Mouse (Mus musculus) kidney, adult 2 months (tissue): ENCODE measurements around the gene Adad2. TPM values are rescaled to one million over a fixed set of nuclear protein-coding genes. Genes with fewer than 3 reads are reported as not detected.

Source experiments
- DNase-seq: peaks from one replicate; pipeline ENCODE4 v3.0.0; 2021
- H3K27ac ChIP-seq: fragments of 200-500 bp; 2 replicates; pipeline ENCODE4 v1.5.1; 2012; ENCODE audit warnings: low read depth, low read length, control low read depth, inconsistent platforms; ENCODE audit not compliant: insufficient read depth
- H3K27me3 ChIP-seq: fragments of 200-500 bp; replicated peaks from 2 replicates; pipeline ENCODE4 v1.6.1; 2012; ENCODE audit warnings: mild to moderate bottlenecking, moderate library complexity, low read length, inconsistent platforms; ENCODE audit not compliant: control insufficient read depth, insufficient read depth
- H3K36me3 ChIP-seq: fragments of 200-500 bp; 2 replicates; pipeline ENCODE4 v1.6.1; 2012; ENCODE audit warnings: mild to moderate bottlenecking, moderate library complexity, low read length, inconsistent platforms; ENCODE audit not compliant: control insufficient read depth, insufficient read depth
- H3K4me1 ChIP-seq: fragments of 200-500 bp; 2 replicates; pipeline ENCODE4 v1.6.1; 2011; ENCODE audit warnings: low read length; ENCODE audit not compliant: control insufficient read depth, insufficient read depth
- H3K4me3 ChIP-seq: fragments of 200-500 bp; 2 replicates; pipeline ENCODE4 v1.5.1; 2011; ENCODE audit warnings: mild to moderate bottlenecking, low read depth, low read length, control low read depth; ENCODE audit not compliant: insufficient read depth
- CTCF ChIP-seq: fragments of 200-500 bp; conservative IDR thresholded peaks from 2 replicates; pipeline ENCODE4 v1.5.1; 2011; ENCODE audit warnings: low read depth, mild to moderate bottlenecking, control low read depth, low read length, moderate library complexity, mixed read lengths; ENCODE audit not compliant: insufficient read depth, insufficient read length
- POLR2A ChIP-seq: fragments of 200-500 bp; IDR thresholded peaks from one replicate; pipeline ENCODE4 v1.6.1; 2011; ENCODE audit warnings: low read depth, low read length, control low read depth
- WGBS: fragments of 180-500 bp; shearing (Covaris S2); methylation state at CpG from one replicate; pipeline ENCODE4 v1.1.7; 2018; 5-methylcytosine and 5-hydroxymethylcytosine counted together
- polyA plus RNA-seq: library from polyadenylated mRNA; depleted of rRNA; stranded (reverse); fragments of >200 nt; gene quantifications from 2 replicates; pipeline ENCODE4 v1.2.3, GENCODE M21; 2012; rRNA removed

The Adad2 gene
- polyA plus RNA-seq: not detected in 2 replicates

- 86% methylated on average over 26 of the region's 26 CpGs for WGBS
Observed at GRCm38 (mm10) chr8:119612471-119612870, at the start of gene Adad2. TSS of gene Adad2 (plus strand) at chr8:119612747.

DNA sequence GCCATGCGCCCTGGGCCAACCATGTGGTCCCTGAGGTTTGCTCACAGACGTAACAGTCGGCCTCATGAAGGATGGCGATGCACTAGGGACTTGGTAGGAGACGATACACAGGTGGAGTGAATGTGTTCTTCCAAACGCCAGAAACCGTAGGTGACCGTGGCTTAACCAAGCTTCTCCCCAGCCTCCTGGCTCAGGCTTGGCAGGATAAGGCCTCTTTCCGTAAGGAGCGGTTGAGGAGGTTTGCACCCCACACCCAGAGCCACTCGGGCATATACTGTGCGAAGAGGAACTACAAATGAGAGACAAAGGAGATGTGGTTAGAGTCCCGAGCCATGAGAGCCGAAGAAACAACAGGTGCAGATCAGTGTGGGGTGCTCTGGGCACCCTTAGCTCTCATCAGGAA lies 48.7 kb upstream of the Adad2 start:
- WGBS: 92% methylated on average over 14 of the region's 14 CpGs
- no peaks in the 10 kb centered on the region for H3K36me3 ChIP-seq
- H3K27ac ChIP-seq: no peak overlapping the region
- no peaks in the 10 kb centered on the region for H3K27me3 ChIP-seq
- peaks cover 5% of the 10 kb centered on the region; the same call in 1 of the 2 replicates for H3K4me1 ChIP-seq
- no peak for TF ChIP-seq POLR2A
- TF ChIP-seq CTCF: no peak
- H3K4me3 ChIP-seq: no peak overlapping the region
- DNase-seq: no peak

More at GRCm38 (mm10) chr8:119612471-119612870, at the start of gene Adad2:
- Histone ChIP-seq H3K27me3 (no peaks in the 10 kb centered on the region), H3K4me3 (no peak within 1 kb of the TSS), H3K4me1 (0 out of 2 replicates have a peak, but pooled peaks cover 2% of the 10 kb centered on the region), H3K27ac (no peak within 1 kb of the TSS), H3K36me3 (no peaks in the 10 kb centered on the region)
- no peak for DNase-seq
- no peak for TF ChIP-seq CTCF
- no peak for TF ChIP-seq POLR2A

- Histone ChIP-seq H3K27ac (no peak overlapping the region), H3K36me3 (no peaks in the 10 kb centered on the region), H3K4me1 (no peaks in the 10 kb centered on the region), H3K4me3 (no peak overlapping the region), H3K27me3 (no peaks in the 10 kb centered on the region)
- TF ChIP-seq CTCF: no peak
- TF ChIP-seq POLR2A: no peak
- 77% methylated on average over 11 of the region's 11 CpGs for WGBS
- DNase-seq: no peak
Observed at GRCm38 (mm10) chr8:119566367-119566766, 46.2 kb upstream of the Adad2 start.

DNA sequence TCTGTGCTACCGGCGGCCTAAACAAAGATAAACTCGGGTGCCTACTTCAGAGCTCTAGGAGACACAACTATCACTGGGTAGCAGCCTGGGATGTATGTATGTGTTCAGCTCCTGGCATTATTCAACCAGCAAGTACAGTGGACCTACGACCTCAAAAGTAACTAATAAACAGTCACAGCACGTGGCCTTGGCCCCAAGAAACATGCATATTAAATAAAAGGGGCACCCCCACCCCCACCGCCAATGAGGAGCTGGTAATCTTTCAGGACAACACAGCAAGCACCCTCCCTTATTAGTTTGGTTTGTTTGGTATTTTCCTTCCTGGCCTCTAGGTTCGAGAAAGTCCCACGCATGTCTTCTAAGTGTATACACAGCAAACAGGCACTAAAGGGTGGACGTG lies 44.3 kb upstream of the Adad2 start:
- Histone ChIP-seq H3K4me1 (no peaks in the 10 kb centered on the region), H3K27ac (no peak overlapping the region), H3K36me3 (no peaks in the 10 kb centered on the region), H3K4me3 (no peak overlapping the region), H3K27me3 (no peaks in the 10 kb centered on the region)
- 57% methylated on average over 9 of the region's 9 CpGs for WGBS
- TF ChIP-seq CTCF (no peak), POLR2A (no peak)
- DNase-seq: peak; percentile 60

- 82% methylated on average over 7 of the region's 7 CpGs for WGBS
- no peaks in the 10 kb centered on the region for H3K27me3 ChIP-seq
- H3K4me3 ChIP-seq: no peak overlapping the region
- peaks cover 3% of the 10 kb centered on the region; the same call in 1 of the 2 replicates for H3K4me1 ChIP-seq
- no peak for DNase-seq
- H3K27ac ChIP-seq: no peak overlapping the region
- H3K36me3 ChIP-seq: no peaks in the 10 kb centered on the region
- no peak for TF ChIP-seq CTCF
- TF ChIP-seq POLR2A: no peak
Observed at GRCm38 (mm10) chr8:119568951-119569350, 43.6 kb upstream of the Adad2 start.

GRCm38 (mm10) chr8:119569881-119570280 lies 42.7 kb upstream of the Adad2 start:
- Histone ChIP-seq H3K4me1 (peaks cover 5% of the 10 kb centered on the region; the same call in 1 of the 2 replicates), H3K4me3 (no peak overlapping the region), H3K27me3 (no peaks in the 10 kb centered on the region), H3K27ac (no peak overlapping the region), H3K36me3 (no peaks in the 10 kb centered on the region)
- 71% methylated on average over 4 of the region's 4 CpGs for WGBS
- TF ChIP-seq CTCF (no peak), POLR2A (no peak)
- DNase-seq: no peak

DNA sequence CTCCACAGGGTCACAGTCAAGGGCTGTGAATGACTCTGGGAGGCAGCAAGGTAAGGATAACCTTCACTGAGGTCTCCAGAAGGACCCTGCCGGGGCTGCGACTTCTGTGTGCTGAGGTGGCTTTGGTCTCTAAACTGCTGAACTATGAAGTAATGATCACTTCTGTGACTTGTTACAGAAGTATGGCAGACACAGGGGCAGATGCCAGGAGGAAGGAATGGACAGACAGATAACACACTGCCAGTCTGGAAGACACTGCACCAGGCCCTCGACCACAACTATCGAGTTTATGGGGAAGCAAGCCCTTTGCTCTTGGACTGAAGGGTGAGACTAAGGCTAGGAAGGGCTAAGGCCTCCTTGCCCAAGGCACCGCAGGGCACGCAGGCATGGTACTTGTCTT lies 41.4 kb upstream of the Adad2 start:
- Histone ChIP-seq H3K4me3 (no peak overlapping the region), H3K27me3 (no peaks in the 10 kb centered on the region), H3K4me1 (peaks cover 5% of the 10 kb centered on the region; the same call in 1 of the 2 replicates), H3K27ac (no peak overlapping the region), H3K36me3 (no peaks in the 10 kb centered on the region)
- no peak for TF ChIP-seq POLR2A
- no peak for TF ChIP-seq CTCF
- WGBS: 78% methylated on average over 6 of the region's 6 CpGs
- DNase-seq: no peak
